In genomic region chr3:65523397-65523796, GRCm38 (mm10) we compare ENCODE assay signal across 26 mouse cellular contexts.
"Had no signal": no experiment of that assay in that cellular context is flagged by ENCODE, and none has a peak within 500 bp of the region (broad histone marks: within the 10 kb centered on the region; RNA-seq: fewer than 3 reads in every experiment).

No protein-coding gene starts in this region.

- H3K9ac ChIP-seq: heart, embryonic 13.5 days; heart, embryonic 15.5 days; hindbrain, embryonic 12.5 days; hindbrain, embryonic 14.5 days; intestine, embryonic 15.5 days; limb, embryonic 12.5 days had no signal

- H3K9me3 ChIP-seq: heart, embryonic 13.5 days; heart, embryonic 15.5 days; hindbrain, embryonic 10.5 days; hindbrain, embryonic 12.5 days; intestine, embryonic 15.5 days; limb, embryonic 10.5 days; limb, embryonic 12.5 days had no signal

- DNase-seq: gastrocnemius, postnatal 14 days; gastrocnemius, postnatal 36 days; heart, adult 2 months; heart, postnatal 14 days; heart, postnatal 4 days; kidney, adult 18-20 months; kidney, adult 8-10 months; kidney, postnatal 10 days; kidney, postnatal 25 days; kidney, postnatal 4 days; liver had no signal

- ATAC-seq: hindbrain, embryonic 16.5 days; inflammation-experienced regulatory T-cells, adult 6 months; intestine, embryonic 15.5 days; intestine, postnatal 0 days had no signal

- H3K4me2 ChIP-seq: heart, embryonic 11.5 days; heart, embryonic 13.5 days; heart, embryonic 15.5 days; hindbrain, embryonic 12.5 days; hindbrain, embryonic 14.5 days; intestine, embryonic 15.5 days; limb, embryonic 12.5 days; liver, embryonic 11.5 days had no signal

- H3K36me3 ChIP-seq: heart, embryonic 13.5 days; heart, embryonic 15.5 days; hindbrain, embryonic 10.5 days; hindbrain, embryonic 12.5 days; intestine, embryonic 15.5 days; limb, embryonic 10.5 days; limb, embryonic 12.5 days had no signal

- H3K4me3 ChIP-seq: heart, adult 2 months; heart, embryonic 13.5 days; heart, embryonic 15.5 days; hindbrain, embryonic 10.5 days; hindbrain, embryonic 12.5 days; intestine, embryonic 15.5 days; layer of hippocampus, adult 2 months; left cerebral cortex, adult 2 months; limb, embryonic 10.5 days; limb, embryonic 12.5 days had no signal

- H3K27ac ChIP-seq: heart, adult 2 months; heart, embryonic 13.5 days; heart, embryonic 15.5 days; hindbrain, embryonic 10.5 days; hindbrain, embryonic 12.5 days; hindbrain, embryonic 14.5 days; intestine, embryonic 15.5 days; layer of hippocampus, adult 2 months; left cerebral cortex, adult 2 months; limb, embryonic 10.5 days; limb, embryonic 12.5 days had no signal

- H3K27me3 ChIP-seq: heart, embryonic 13.5 days; heart, embryonic 15.5 days; hindbrain, embryonic 12.5 days; intestine, embryonic 15.5 days; limb, embryonic 12.5 days had no signal

- H3K4me1 ChIP-seq: heart, embryonic 13.5 days; heart, embryonic 15.5 days; hindbrain, embryonic 10.5 days; hindbrain, embryonic 12.5 days; intestine, embryonic 15.5 days; limb, embryonic 10.5 days; limb, embryonic 12.5 days had no signal
